Mouse (Mus musculus) hindbrain, postnatal 0 days (tissue): ENCODE results near the gene Ppp2r5e. TPM values are rescaled to one million over a fixed set of nuclear protein-coding genes. Genes with fewer than 3 reads are reported as not detected.

Experiments
- ATAC-seq: fragments of 200-750 bp; cut with Nextera tagmentation; 2 replicates; pipeline ENCODE4 v1.8.0; 2017; ENCODE audit warnings: mild to moderate bottlenecking, moderate TSS enrichment, moderate library complexity
- DNase-seq: peaks from one replicate; pipeline ENCODE4 v3.0.0-alpha.2; 2015; ENCODE audit warnings: low spot score
- H3K27ac ChIP-seq: fragments of 300-500 bp; sonication (generic); 2 replicates; pipeline ENCODE4 v1.5.1; 2014; ENCODE audit warnings: mild to moderate bottlenecking
- H3K27me3 ChIP-seq: fragments of 300-500 bp; sonication (generic); 2 replicates; pipeline ENCODE4 v1.6.1; 2014; ENCODE audit warnings: low read length, mixed read lengths; ENCODE audit not compliant: insufficient read depth
- H3K36me3 ChIP-seq: fragments of 300-500 bp; sonication (generic); 2 replicates; pipeline ENCODE4 v1.6.1; 2014; ENCODE audit warnings: low read length, mixed read lengths; ENCODE audit not compliant: insufficient read depth
- H3K4me1 ChIP-seq: fragments of 300-500 bp; sonication (generic); 2 replicates; pipeline ENCODE4 v1.6.1; 2014; ENCODE audit warnings: antibody characterized with exemption, low read length, mixed read lengths; ENCODE audit not compliant: insufficient read depth
- H3K4me2 ChIP-seq: fragments of 300-500 bp; sonication (generic); 2 replicates; pipeline ENCODE4 v1.6.1; 2014; ENCODE audit warnings: low read depth, mild to moderate bottlenecking, low read length, moderate library complexity, mixed read lengths
- H3K4me3 ChIP-seq: fragments of 300-500 bp; sonication (generic); 2 replicates; pipeline ENCODE4 v1.5.1; 2014; ENCODE audit warnings: low read length
- H3K9ac ChIP-seq: fragments of 300-500 bp; sonication (generic); replicated peaks from 2 replicates; pipeline ENCODE4 v1.6.1; 2014; ENCODE audit warnings: mild to moderate bottlenecking, low read length, moderate library complexity, mixed read lengths
- H3K9me3 ChIP-seq: fragments of 300-500 bp; sonication (generic); 2 replicates; pipeline ENCODE4 v1.6.1; 2016; ENCODE audit warnings: low read length, mixed read lengths
- CTCF ChIP-seq: IDR thresholded peaks from 2 replicates; pipeline ENCODE4 v1.5.1; 2016; ENCODE audit warnings: antibody characterized with exemption, control low read depth, low read depth
- WGBS: fragments of 180-500 bp; shearing (Covaris S2); extraction: QIAGEN DNeasy Blood & Tissue Kit; methylation state at CpG from one replicate; pipeline ENCODE4 v1.1.7; 2014; 5-methylcytosine and 5-hydroxymethylcytosine counted together
- polyA plus RNA-seq: library from polyadenylated mRNA; unstranded; fragments of >200 nt; fragmentation: Nextera tagmentation; extraction: Ambion mirVana; gene quantifications from 2 replicates; pipeline ENCODE4 v1.2.1, GENCODE M21; 2015
- total RNA-seq: library from RNA; depleted of rRNA; stranded (reverse); fragments of >200 nt; gene quantifications from 2 replicates; pipeline ENCODE4 v1.2.3, GENCODE M21; 2014

Gene Ppp2r5e
- total and polyA plus RNA-seq, 2 experiments from 2014 or later = 23.4 to 26.7 TPM

DNA sequence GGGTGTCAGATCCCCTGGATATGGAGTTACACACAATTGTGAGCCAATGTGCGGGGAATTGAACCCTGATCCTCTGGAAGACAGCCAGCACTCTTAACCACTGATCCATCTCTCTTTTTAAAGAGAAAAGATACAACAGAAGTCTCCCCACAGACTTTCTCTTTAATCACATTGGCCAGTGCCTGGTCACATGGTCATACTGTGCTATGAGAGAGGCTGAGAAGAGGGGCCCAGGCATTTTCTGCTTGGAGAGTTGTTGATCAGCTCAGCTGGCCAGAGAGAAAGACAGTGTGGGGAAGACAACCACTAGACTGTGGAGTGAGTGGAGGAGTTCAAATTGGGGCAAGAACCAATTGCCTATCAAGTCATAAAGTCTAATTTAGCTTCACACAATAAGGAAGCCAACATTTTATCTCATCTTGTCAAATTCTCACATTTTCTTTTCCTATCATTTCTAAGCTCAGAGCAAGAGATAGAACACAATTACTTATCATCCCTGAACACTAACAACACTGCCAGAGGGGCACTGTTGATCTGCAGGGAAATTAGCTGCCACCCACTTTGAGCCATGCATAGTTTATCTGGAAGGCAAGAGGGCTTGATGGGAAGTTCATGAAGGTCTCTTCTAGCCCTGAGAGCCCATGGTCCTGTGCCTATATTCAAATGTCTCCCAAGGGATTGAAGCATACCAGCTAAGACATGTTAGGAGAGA, 166.2 kb downstream of the Ppp2r5e start:
- no peak overlapping the region for H3K9ac ChIP-seq
- 73% methylated on average over 1 of the region's 1 CpGs for WGBS
- no peaks in the 10 kb centered on the region for H3K27me3 ChIP-seq
- 0 out of 2 replicates have a peak, but pooled peaks cover 6% of the 10 kb centered on the region for H3K9me3 ChIP-seq
- no peak overlapping the region for H3K4me3 ChIP-seq
- TF ChIP-seq CTCF = no peak
- H3K36me3 ChIP-seq = no peaks in the 10 kb centered on the region
- no peak overlapping the region for H3K27ac ChIP-seq
- no peaks in the 10 kb centered on the region for H3K4me1 ChIP-seq
- DNase-seq = no peak
- no peak overlapping the region for H3K4me2 ChIP-seq
- no peak for ATAC-seq

DNA sequence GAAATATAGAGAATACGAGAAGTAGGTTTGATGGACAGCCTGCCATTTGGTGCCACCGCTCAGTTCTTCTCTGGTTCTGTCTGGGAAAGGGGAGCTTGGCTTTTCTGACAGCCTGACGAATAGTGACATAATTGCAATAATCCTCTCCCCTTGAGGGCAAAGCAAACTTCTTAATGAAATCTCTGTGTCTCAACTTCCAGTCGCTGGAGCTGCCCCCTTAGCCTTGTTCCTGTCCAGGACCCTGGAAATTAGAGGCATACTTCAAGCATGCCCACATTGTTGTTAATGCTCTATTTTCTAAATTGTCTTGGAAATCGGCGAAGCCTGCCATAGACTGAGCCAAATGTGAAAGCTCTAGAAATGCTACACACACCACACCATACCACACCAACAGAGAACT, 167.3 kb downstream of the Ppp2r5e start:
- no peak overlapping the region for H3K27ac ChIP-seq
- ATAC-seq = no peak
- no peaks in the 10 kb centered on the region for H3K4me1 ChIP-seq
- no peak overlapping the region for H3K4me3 ChIP-seq
- no peak for DNase-seq
- TF ChIP-seq CTCF = no peak
- 89% methylated on average over 6 of the region's 6 CpGs for WGBS
- 0 out of 2 replicates have a peak, but pooled peaks cover 6% of the 10 kb centered on the region for H3K9me3 ChIP-seq
- no peaks in the 10 kb centered on the region for H3K27me3 ChIP-seq
- no peak overlapping the region for H3K9ac ChIP-seq
- H3K4me2 ChIP-seq = no peak overlapping the region
- H3K36me3 ChIP-seq = no peaks in the 10 kb centered on the region

DNA sequence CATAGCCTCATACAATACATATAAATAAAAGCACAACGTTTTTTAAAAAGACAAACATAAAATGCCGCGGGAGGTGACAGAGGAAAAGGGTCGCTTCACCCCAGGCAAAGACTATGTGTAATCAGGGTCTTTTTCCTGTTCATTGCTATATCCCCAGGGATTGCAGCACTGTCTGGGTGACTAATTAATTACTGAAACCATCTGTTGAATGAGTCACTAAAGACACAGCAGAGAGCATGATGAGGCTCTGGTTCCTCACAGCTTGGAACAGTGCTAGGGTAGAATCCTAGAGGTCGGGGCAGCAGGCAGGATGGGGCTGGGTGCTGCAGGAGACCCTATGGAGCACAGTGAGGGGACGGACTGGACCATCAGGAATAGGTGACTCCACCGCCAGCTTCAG, 170.2 kb downstream of the Ppp2r5e start:
- no peaks in the 10 kb centered on the region for H3K9me3 ChIP-seq
- TF ChIP-seq CTCF = no peak
- H3K4me2 ChIP-seq = no peak overlapping the region
- no peak for ATAC-seq
- no peaks in the 10 kb centered on the region for H3K36me3 ChIP-seq
- no peak overlapping the region for H3K9ac ChIP-seq
- DNase-seq = no peak
- WGBS = 82% methylated on average over 7 of the region's 7 CpGs
- no peak overlapping the region for H3K4me3 ChIP-seq
- no peak overlapping the region for H3K27ac ChIP-seq
- H3K4me1 ChIP-seq = no peaks in the 10 kb centered on the region
- H3K27me3 ChIP-seq = no peaks in the 10 kb centered on the region

DNA sequence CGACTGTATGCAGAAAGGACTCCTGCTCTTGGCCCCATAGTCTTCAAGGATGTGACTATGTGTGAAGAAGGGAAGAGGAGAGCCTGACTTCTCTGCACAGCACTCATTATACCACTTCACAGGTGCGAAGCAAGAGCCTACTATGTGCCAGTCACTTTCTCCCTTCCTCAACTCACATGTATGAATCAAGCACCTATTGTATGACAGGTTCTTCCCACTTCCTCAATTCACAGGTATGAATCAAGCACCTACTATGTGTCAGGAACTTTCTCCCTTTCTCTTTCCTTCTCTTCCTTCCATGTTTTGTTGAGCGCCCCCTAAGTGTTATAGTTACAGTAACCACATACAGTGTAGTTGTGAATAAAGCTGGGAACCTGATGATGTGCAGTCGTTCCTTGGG, 171.2 kb downstream of the Ppp2r5e start:
- Histone ChIP-seq H3K4me3 (no peak overlapping the region), H3K27me3 (no peaks in the 10 kb centered on the region), H3K4me2 (no peak overlapping the region), H3K36me3 (no peaks in the 10 kb centered on the region), H3K9ac (no peak overlapping the region), H3K27ac (no peak overlapping the region), H3K4me1 (no peaks in the 10 kb centered on the region), H3K9me3 (no peaks in the 10 kb centered on the region)
- ATAC-seq = no peak
- no peak for TF ChIP-seq CTCF
- DNase-seq = no peak
- 85% methylated on average over 4 of the region's 4 CpGs for WGBS

DNA sequence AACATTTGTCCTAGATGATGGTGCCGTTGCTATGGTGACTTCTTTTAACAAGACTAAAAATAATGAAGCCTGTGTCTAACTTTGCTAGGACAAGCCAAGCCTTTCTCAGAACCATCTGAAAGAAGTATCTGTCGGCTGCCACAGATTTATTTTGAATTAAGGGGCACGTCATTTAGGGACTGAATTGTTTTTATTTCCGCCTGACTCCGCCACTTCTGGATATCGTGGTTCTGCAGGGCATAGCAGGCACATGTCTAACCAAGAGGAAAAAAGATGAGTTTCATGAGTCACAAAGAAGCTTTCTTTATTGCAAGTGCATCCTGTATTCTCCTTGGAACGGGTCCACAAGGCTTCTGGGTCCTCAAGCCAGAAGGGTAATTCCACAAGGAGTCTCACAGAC, 171.7 kb downstream of the Ppp2r5e start:
- TF ChIP-seq CTCF = no peak
- no peaks in the 10 kb centered on the region for H3K9me3 ChIP-seq
- H3K4me1 ChIP-seq = no peaks in the 10 kb centered on the region
- no peaks in the 10 kb centered on the region for H3K27me3 ChIP-seq
- peak; percentile 61 for DNase-seq
- WGBS = 52% methylated on average over 7 of the region's 7 CpGs
- peak; percentile 79 for ATAC-seq
- H3K4me3 ChIP-seq = no peak overlapping the region
- no peak overlapping the region for H3K4me2 ChIP-seq
- no peak overlapping the region for H3K9ac ChIP-seq
- no peaks in the 10 kb centered on the region for H3K36me3 ChIP-seq
- no peak overlapping the region for H3K27ac ChIP-seq

DNA sequence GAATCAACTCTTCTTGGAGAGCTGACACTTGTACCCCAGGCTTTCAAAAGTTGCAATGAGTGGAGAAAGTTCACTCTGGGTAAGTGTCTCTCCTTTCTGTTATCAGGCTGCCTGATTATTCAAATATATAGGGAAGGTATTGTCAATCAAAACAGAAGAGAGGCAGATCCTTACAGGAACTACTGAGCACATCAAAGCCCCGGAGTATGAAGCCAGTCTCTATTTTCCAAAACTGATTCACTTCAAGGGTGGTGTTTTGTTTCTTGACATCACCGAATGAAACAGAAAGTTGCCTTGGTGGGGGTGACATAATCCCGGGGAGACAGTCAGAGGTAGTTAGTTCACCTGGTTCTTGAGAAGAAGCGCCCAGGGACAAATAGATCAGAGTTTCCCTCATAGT, 179.4 kb downstream of the Ppp2r5e start, which contains the start of gene Gphb5:
Gene Gphb5, minus strand, starts transcription at position 101 of the 400 bp plus-strand sequence.
- Histone ChIP-seq H3K4me2 (no peak within 1 kb of the TSS), H3K27ac (no peak within 1 kb of the TSS), H3K9me3 (no peaks in the 10 kb centered on the region), H3K27me3 (no peaks in the 10 kb centered on the region), H3K9ac (no peak within 1 kb of the TSS), H3K4me1 (no peaks in the 10 kb centered on the region), H3K36me3 (no peaks in the 10 kb centered on the region), H3K4me3 (no peak within 1 kb of the TSS)
- ATAC-seq (no peak), DNase-seq (no peak)
- TF ChIP-seq CTCF = no peak
- 89% methylated on average over 4 of the region's 4 CpGs for WGBS

DNA sequence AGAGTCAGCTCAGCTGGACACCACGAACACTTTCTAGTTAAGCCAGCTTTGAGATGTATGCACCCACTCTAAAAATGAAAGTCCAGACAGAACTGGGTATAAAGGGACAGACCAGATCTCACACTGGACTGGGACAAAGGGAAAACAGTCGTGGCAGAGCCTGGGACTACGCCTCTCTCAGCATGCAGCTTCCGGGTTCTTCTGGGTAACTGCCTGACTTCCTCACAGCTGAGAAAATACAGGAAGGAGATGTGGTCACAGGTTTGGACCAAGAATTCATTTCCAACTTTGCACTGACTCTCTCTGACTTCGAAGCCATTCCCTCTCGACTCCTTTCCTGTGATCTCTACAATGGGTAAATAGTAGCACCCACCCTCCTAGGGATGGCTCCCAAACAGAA, 181.1 kb downstream of the Ppp2r5e start:
- WGBS = 82% methylated on average over 6 of the region's 6 CpGs
- TF ChIP-seq CTCF = no peak
- Histone ChIP-seq H3K27me3 (no peaks in the 10 kb centered on the region), H3K9me3 (no peaks in the 10 kb centered on the region), H3K9ac (no peak overlapping the region), H3K27ac (no peak overlapping the region), H3K4me2 (no peak overlapping the region), H3K4me1 (no peaks in the 10 kb centered on the region), H3K36me3 (no peaks in the 10 kb centered on the region), H3K4me3 (no peak overlapping the region)
- no peak for DNase-seq
- ATAC-seq = no peak
